Mouse (Mus musculus) hindbrain, embryonic 15.5 days (tissue): ENCODE data around the gene Wwox. TPM values are rescaled to one million over a fixed set of nuclear protein-coding genes. Genes with fewer than 3 reads are reported as not detected.

Experiments used
- ATAC-seq: fragments of 200-750 bp; cut with Nextera tagmentation; 2 replicates; pipeline ENCODE4 v1.8.0; 2017; ENCODE audit warnings: low read depth, moderate number of reproducible peaks, moderate TSS enrichment; ENCODE audit not compliant: low FRiP score
- H3K27ac ChIP-seq: fragments of 300-500 bp; sonication (generic); replicated peaks from 2 replicates; pipeline ENCODE4 v1.5.1; 2015; ENCODE audit warnings: mild to moderate bottlenecking, inconsistent platforms
- H3K27me3 ChIP-seq: fragments of 300-500 bp; sonication (generic); 2 replicates; pipeline ENCODE4 v1.6.1; 2015; ENCODE audit warnings: control low read depth, inconsistent platforms
- H3K36me3 ChIP-seq: fragments of 300-500 bp; sonication (generic); 2 replicates; pipeline ENCODE4 v1.6.1; 2015; ENCODE audit warnings: control low read depth, inconsistent platforms
- H3K4me1 ChIP-seq: fragments of 300-500 bp; sonication (generic); replicated peaks from 2 replicates; pipeline ENCODE4 v1.6.1; 2015; ENCODE audit warnings: control low read depth, inconsistent platforms
- H3K4me2 ChIP-seq: fragments of 300-500 bp; sonication (generic); 2 replicates; pipeline ENCODE4 v1.6.1; 2015; ENCODE audit warnings: moderate library complexity, mild to moderate bottlenecking, inconsistent platforms
- H3K4me3 ChIP-seq: fragments of 300-500 bp; sonication (generic); 2 replicates; pipeline ENCODE4 v1.5.1; 2015; ENCODE audit warnings: mild to moderate bottlenecking, inconsistent platforms
- H3K9ac ChIP-seq: fragments of 300-500 bp; sonication (generic); 2 replicates; pipeline ENCODE4 v1.6.1; 2015; ENCODE audit warnings: inconsistent platforms
- H3K9me3 ChIP-seq: fragments of 300-500 bp; sonication (generic); 2 replicates; pipeline ENCODE4 v1.6.1; 2016; ENCODE audit warnings: control low read depth, inconsistent platforms
- WGBS: fragments of 180-500 bp; shearing (Covaris S2); methylation state at CpG from one replicate; pipeline ENCODE4 v1.1.7; 2015; 5-methylcytosine and 5-hydroxymethylcytosine counted together
- polyA plus RNA-seq: library from polyadenylated mRNA; unstranded; fragments of >200 nt; fragmentation: Nextera tagmentation; extraction: Ambion mirVana; gene quantifications from 2 replicates; pipeline ENCODE4 v1.2.1, GENCODE M21; 2015

Wwox gene
- polyA plus RNA-seq, 1 experiment from 2014 or later, result 13.9 TPM

DNA sequence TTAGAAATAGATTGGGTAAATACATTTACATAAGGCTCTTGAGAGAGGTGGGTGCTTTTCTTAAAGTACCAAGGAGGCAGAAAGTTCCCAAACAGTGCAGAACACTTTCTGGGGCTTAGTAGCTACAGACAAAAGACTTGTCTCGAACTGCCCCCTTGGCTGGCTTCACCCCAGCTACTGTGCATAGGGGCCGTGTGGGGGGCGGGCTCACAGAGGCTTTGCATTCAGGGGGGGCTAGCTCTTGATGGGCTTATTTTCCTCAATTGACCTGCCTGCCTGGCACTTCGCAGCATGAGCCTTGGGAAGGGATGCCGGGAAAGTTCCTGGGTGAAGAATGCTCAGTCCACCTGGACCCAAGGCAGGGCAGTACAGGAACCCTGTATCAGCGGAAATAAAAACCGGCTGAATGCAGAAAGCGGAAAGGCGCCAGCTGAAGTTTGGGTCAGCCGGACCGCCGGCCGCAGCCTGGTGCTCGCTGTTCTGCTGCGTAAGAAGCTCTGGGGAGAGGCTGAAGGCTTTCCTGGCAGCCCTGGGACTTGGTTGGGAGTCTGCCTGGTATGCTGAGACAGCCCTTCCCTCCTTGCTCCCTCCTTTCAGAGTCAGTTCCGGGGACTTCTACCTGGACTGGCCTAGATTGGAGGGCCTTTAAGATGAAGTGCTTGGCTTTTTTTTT is 918.3 kb downstream of the Wwox start:
- Histone ChIP-seq H3K4me3 (no peak overlapping the region), H3K4me1 (peaks cover 10% of the 10 kb centered on the region; the same call in 1 of the 2 replicates), H3K27ac (no peak overlapping the region), H3K36me3 (no peaks in the 10 kb centered on the region), H3K9ac (0 out of 2 replicates have a peak overlapping the region, but pooled peaks have one; percentile 0), H3K9me3 (no peaks in the 10 kb centered on the region), H3K27me3 (no peaks in the 10 kb centered on the region), H3K4me2 (peak overlapping the region; percentile 33)
- WGBS, result 22% methylated on average over 16 of the region's 16 CpGs
- ATAC-seq, result no peak

DNA sequence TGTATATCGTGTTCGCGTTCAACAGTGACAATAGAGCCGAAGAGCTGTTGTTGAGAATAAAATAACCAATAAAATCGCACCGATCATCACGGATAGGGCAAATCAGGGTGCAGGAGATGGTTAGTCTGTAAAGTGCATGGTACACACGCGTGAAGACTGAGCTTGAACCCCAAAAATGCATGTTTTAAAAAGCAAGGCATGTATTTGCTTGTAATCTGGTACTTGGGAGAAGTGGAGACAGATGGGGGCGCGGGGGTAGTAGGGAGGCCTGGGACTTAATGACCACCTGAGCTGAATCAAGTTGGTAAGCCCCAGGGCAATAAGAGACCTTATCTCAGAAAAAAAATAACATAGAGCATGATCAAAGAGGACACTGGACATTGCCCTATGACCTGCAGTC is 919.0 kb downstream of the Wwox start:
- no peak overlapping the region for H3K27ac ChIP-seq
- H3K27me3 ChIP-seq, result no peaks in the 10 kb centered on the region
- H3K4me3 ChIP-seq, result no peak overlapping the region
- H3K4me1 ChIP-seq, result peaks cover 11% of the 10 kb centered on the region; the same call in 1 of the 2 replicates
- no peaks in the 10 kb centered on the region for H3K9me3 ChIP-seq
- no peaks in the 10 kb centered on the region for H3K36me3 ChIP-seq
- no peak for ATAC-seq
- WGBS, result 91% methylated on average over 11 of the region's 11 CpGs
- H3K9ac ChIP-seq, result no peak overlapping the region
- H3K4me2 ChIP-seq, result no peak overlapping the region

DNA sequence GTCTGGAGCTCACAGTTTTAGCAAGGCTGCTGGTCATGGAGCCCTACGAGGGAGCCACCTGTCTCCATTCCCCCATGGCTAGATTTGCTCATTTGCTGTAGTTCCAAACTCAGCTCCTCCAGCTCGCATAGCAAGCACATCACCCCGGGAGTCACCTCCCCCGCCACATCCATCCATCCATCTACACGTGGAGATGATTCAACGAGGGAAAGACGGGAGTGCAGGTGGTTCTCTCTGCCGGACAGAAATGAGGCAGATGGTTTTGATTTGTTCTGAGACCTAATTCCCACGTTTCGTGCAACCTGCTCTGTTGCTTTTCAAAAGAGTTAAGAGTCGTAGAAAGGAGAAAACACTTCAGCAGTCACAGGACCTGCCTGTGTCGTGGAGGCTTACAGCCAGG is 920.2 kb downstream of the Wwox start:
- WGBS, result 50% methylated on average over 12 of the region's 12 CpGs
- H3K27ac ChIP-seq, result no peak overlapping the region
- no peaks in the 10 kb centered on the region for H3K9me3 ChIP-seq
- ATAC-seq, result no peak
- no peaks in the 10 kb centered on the region for H3K36me3 ChIP-seq
- no peak overlapping the region for H3K4me2 ChIP-seq
- H3K4me3 ChIP-seq, result no peak overlapping the region
- H3K9ac ChIP-seq, result no peak overlapping the region
- no peaks in the 10 kb centered on the region for H3K27me3 ChIP-seq
- peaks cover 11% of the 10 kb centered on the region; the same call in 1 of the 2 replicates for H3K4me1 ChIP-seq

DNA sequence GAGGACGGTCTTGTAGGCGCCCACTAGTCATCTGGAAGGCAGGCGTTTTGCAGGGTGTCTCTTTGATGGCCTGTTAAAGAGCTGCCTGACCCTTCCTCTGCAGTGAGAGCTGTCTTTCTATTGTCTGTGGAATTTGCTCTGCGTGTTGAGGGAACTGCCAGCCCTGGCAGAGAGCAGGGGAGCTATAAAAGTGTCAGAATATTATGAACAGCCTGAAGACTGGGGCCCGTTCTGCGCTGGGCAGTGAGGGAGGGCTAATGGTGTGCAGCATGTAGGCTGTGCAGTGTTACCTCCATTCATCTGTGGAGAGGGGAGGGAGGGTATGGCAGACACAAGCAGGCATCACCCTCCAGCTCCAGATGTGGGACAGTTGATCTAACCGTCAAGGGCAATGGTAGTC is 923.1 kb downstream of the Wwox start:
- H3K27me3 ChIP-seq, result no peaks in the 10 kb centered on the region
- H3K9ac ChIP-seq, result no peak overlapping the region
- H3K4me1 ChIP-seq, result peaks cover 9% of the 10 kb centered on the region; the same call in 1 of the 2 replicates
- no peak overlapping the region for H3K4me2 ChIP-seq
- H3K9me3 ChIP-seq, result no peaks in the 10 kb centered on the region
- WGBS, result 42% methylated on average over 7 of the region's 7 CpGs
- H3K36me3 ChIP-seq, result no peaks in the 10 kb centered on the region
- ATAC-seq, result no peak
- H3K27ac ChIP-seq, result no peak overlapping the region
- H3K4me3 ChIP-seq, result no peak overlapping the region

DNA sequence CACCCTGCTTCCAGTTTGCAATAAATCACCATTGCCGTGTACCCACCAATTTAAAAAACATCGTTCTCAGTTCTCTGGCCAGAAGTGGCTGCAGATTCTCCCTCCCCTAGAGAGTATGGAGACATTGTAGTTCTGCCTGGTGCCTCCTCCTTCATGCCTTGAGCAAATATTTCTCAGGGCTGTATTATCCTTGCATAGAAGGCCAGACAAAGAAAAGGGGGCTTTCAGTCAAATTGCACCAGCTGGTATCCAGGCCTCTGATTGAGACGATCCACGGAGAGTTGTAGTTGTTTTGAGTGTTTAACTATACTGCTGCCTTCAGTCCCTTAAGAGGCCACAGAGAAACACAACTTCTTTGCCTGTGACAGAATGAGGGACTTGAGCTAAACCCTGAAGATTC is 935.5 kb downstream of the Wwox start:
- Histone ChIP-seq H3K9me3 (no peaks in the 10 kb centered on the region), H3K4me1 (peaks cover 16% of the 10 kb centered on the region), H3K27ac (no peak overlapping the region), H3K9ac (no peak overlapping the region), H3K4me2 (no peak overlapping the region), H3K4me3 (no peak overlapping the region), H3K27me3 (no peaks in the 10 kb centered on the region), H3K36me3 (no peaks in the 10 kb centered on the region)
- ATAC-seq, result no peak
- 15% methylated on average over 4 of the region's 4 CpGs for WGBS

DNA sequence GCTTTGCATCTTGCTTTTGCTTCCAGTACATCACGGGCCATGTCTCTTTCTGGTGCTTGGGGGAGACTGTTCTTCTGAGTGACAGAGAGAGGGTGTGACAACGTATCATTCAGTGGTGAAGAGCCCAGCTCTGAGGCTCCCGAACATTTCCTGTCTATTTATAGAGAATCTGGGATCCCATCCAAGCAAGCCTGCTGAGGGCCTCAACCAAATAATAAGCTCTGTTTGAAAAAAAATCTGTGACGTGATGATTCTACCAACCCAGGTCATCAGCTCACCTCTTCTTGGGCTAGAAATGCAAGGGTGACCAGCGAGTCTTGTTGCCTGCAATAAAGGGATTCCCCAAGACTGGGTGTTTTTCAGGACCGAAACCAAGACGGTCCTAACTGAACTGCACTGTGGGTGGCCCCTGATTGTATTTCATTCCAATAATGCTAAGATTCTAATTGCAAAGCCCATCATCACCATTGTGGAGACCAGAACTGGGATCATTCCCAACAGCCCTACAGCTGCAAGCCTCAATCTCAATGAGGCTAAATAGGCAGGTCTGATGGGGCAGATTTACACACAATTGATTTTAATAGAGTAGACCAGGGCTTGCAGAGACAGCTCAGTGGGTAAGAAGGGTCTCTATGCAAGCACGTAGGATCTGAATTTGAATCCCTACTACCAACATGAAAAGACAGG is 936.0 kb downstream of the Wwox start:
- Histone ChIP-seq H3K4me3 (no peak overlapping the region), H3K27me3 (no peaks in the 10 kb centered on the region), H3K4me2 (no peak overlapping the region), H3K36me3 (no peaks in the 10 kb centered on the region), H3K9me3 (no peaks in the 10 kb centered on the region), H3K4me1 (peaks cover 16% of the 10 kb centered on the region), H3K27ac (no peak overlapping the region), H3K9ac (no peak overlapping the region)
- no peak for ATAC-seq
- WGBS, result 47% methylated on average over 8 of the region's 8 CpGs

DNA sequence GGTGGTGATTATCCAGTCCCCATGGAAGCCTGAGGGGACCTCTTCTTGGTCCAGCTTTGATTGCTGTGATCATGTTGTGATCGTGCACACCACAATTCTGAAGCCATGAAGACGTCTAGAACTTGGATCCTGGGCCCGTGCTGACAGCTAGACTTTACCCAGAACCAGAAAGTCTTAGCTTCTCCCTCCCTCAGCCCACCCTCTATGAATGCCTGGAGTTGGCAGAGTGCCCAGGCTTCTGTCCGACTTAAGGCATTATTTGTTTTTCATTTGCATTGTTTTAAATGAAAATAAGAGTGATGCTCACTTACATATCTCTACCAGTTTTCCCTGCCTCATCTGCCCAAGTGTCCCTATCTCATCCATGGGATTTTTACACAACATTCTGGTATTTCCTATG is 937.9 kb downstream of the Wwox start:
- ATAC-seq, result no peak

DNA sequence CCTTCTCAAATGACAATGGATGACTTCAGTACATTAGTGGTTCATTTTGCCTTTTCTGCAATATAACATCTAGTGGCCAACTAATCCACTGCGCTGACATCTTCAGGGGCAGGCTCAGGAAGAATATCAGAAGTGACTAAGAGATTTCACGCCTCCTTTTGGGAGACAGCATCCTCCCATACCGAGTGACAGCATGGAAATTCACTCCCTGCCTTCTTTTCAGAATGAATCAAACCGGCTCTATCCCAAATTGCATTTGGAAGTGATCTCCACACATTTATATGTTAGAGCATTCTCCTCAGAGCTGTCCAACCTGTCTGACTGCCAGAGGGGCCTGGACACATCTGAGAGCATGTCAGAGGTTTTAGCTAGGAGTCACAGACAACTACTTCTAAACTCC is 940.6 kb downstream of the Wwox start:
- no peak overlapping the region for H3K4me3 ChIP-seq
- H3K27me3 ChIP-seq, result no peaks in the 10 kb centered on the region
- no peaks in the 10 kb centered on the region for H3K36me3 ChIP-seq
- H3K9me3 ChIP-seq, result no peaks in the 10 kb centered on the region
- H3K27ac ChIP-seq, result no peak overlapping the region
- H3K4me1 ChIP-seq, result peaks cover 9% of the 10 kb centered on the region
- 70% methylated on average over 4 of the region's 4 CpGs for WGBS
- ATAC-seq, result no peak
- H3K9ac ChIP-seq, result no peak overlapping the region
- no peak overlapping the region for H3K4me2 ChIP-seq

More for the DNA sequence above, 937.9 kb downstream of the Wwox start:
- Histone ChIP-seq H3K27ac (no peak overlapping the region), H3K4me1 (peaks cover 16% of the 10 kb centered on the region), H3K4me2 (no peak overlapping the region), H3K27me3 (no peaks in the 10 kb centered on the region), H3K9me3 (no peaks in the 10 kb centered on the region), H3K9ac (no peak overlapping the region), H3K4me3 (no peak overlapping the region), H3K36me3 (no peaks in the 10 kb centered on the region)
- 55% methylated on average over 4 of the region's 4 CpGs for WGBS

DNA sequence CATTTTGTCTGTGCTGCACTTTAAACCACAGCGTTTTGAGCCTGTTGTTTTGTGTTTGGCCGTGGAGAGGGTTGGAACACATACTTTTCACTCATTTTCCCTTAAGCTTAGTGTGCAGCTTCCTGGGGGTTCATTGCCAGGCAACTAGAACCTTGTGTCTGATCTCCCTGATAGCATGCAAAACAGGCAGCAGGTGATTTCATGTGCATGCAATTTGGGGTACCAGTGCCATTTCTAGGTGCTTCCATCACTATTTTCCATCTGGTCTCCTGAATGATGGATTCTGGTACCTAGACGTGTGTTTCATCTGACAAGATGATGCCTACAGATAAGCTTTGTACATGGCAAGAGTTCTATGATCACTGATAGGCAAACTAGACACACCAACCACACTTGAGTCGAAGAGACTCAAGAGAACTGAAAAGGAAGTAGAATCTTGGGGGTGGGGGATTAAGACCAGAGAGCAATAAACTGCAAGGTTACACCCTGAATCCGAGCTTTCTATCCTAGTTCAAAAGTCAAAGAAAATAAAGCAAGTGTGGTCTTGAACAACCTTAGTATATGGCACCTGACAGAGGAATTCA is 951.6 kb downstream of the Wwox start:
- Histone ChIP-seq H3K4me3 (no peak overlapping the region), H3K9me3 (no peaks in the 10 kb centered on the region), H3K4me2 (no peak overlapping the region), H3K36me3 (no peaks in the 10 kb centered on the region), H3K27ac (no peak overlapping the region), H3K4me1 (no peaks in the 10 kb centered on the region), H3K9ac (no peak overlapping the region), H3K27me3 (no peaks in the 10 kb centered on the region)
- WGBS, result 93% methylated on average over 5 of the region's 5 CpGs
- no peak for ATAC-seq

DNA sequence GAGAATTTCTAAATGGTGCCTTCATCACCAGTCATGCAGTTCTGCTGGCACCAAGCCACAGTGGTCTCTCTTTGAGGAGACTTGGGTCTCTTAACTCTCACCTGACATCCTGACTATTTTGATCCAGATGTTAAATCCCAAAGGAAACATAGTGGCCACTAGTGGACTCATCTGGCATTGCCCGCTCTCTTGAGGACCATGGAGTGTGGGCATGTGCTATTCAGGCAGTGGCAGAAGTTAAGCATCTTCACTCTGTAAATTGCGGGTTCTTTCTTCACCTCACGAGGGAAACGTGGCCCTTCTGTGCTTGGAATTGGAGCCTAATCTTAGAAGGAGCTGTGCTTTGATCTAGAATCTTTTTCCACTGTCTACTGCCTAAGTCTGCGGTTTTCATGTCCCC is 956.4 kb downstream of the Wwox start:
- Histone ChIP-seq H3K4me1 (no peaks in the 10 kb centered on the region), H3K9me3 (no peaks in the 10 kb centered on the region), H3K9ac (no peak overlapping the region), H3K27ac (no peak overlapping the region), H3K36me3 (no peaks in the 10 kb centered on the region), H3K4me2 (no peak overlapping the region), H3K27me3 (no peaks in the 10 kb centered on the region), H3K4me3 (no peak overlapping the region)
- no peak for ATAC-seq
- WGBS, result 81% methylated on average over 5 of the region's 5 CpGs

DNA sequence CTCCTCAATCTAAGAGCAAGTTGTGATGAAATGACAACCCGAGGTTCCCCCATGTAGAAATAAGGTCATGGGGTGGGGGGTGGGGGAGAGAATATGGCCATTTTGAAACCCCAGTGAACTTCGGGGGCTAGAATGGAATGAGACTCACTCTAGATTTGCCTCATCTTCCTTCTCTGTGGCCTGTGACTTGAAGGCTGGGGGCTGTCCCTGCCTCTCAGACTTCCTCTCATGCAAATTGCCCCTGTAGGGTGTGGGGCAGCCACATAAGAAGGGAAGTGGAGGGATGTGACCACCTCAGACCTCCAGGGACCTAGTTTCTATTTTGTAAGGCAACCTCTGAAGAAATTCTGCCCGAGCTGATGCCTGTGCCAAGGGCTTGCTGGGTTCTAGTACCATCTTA is 958.5 kb downstream of the Wwox start:
- Histone ChIP-seq H3K4me1 (no peaks in the 10 kb centered on the region), H3K9me3 (no peaks in the 10 kb centered on the region), H3K36me3 (no peaks in the 10 kb centered on the region), H3K27me3 (no peaks in the 10 kb centered on the region), H3K4me3 (no peak overlapping the region), H3K27ac (no peak overlapping the region), H3K9ac (no peak overlapping the region), H3K4me2 (no peak overlapping the region)
- WGBS, result 93% methylated on average over 3 of the region's 3 CpGs
- ATAC-seq, result no peak

DNA sequence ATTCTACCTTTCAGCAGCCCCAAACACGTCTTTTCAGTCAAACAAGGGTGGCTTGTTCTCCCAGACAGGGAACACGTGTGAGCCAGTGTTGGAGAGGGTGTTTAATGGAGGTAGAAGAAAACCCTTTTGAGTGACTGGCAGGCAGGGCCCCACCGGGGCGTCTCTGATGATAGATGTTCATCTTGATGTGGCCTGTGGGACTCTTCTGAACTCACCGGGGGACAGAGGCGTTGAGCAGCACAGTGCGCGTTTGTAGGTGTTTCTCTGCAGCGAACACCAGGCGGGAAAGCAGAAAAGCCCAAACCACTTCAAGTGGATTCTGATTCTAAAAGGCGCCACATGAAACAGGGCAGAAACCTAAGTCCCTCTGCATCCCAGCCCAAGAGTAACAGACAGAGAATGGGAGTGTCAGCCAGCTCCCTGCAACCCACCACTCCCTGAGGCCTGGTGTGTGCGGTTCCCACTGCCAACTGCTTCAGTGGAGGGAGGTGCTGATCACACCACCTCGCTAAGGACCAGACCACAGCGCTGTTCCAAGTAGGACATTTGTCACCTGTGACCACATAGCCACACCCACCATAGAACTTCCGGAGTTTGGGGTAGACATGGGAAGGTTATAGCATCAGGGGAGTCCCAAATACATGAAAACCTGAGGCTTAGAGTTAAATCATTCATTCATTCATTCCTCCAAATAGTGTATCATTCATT is 960.7 kb downstream of the Wwox start:
- H3K27ac ChIP-seq, result no peak overlapping the region
- no peak overlapping the region for H3K4me3 ChIP-seq
- H3K4me2 ChIP-seq, result no peak overlapping the region
- H3K9ac ChIP-seq, result no peak overlapping the region
- no peaks in the 10 kb centered on the region for H3K27me3 ChIP-seq
- H3K36me3 ChIP-seq, result no peaks in the 10 kb centered on the region
- 78% methylated on average over 15 of the region's 15 CpGs for WGBS
- no peak for ATAC-seq
- no peaks in the 10 kb centered on the region for H3K9me3 ChIP-seq
- no peaks in the 10 kb centered on the region for H3K4me1 ChIP-seq
